Mouse (Mus musculus): Measurements from ENCODE around the gene Rps16.

DNA sequence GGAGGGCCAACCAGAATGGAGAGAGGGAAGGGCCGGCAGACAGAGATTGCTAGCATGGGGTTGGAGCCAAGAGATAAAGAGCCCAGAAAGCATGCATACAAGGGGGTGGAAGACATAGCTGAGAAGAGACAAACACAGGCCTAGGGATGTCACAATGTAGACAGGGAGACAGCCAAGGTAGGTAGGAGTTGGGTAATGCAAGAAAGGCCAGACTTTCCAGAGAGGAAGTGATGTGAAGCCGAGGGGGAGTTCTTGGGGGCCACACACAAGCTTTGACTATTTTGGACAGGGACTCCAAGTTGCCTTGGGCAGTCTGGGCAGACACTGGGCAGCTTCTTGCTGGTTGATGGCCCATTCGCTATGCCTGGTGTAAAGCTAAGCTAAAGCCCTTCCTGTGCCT is 51.5 kb downstream of the Rps16 start:
- no peak for TF ChIP-seq CTCF (IDR thresholded peaks at IDR 0.05; ENCODE audit: low read depth, low read length)
- no peak for TF ChIP-seq POLR2A (IDR thresholded peaks at IDR 0.05; ENCODE audit: insufficient read depth, low read length)
- no peak for TF ChIP-seq EP300 (IDR thresholded peaks at IDR 0.05; ENCODE audit: insufficient read depth, low read depth, low read length)

Data from ES-Bruce4 (cell line).